Mouse (Mus musculus): ENCODE results near the gene Olfr1392.
"Not testable (repeated sequence)": the region's sequence is repeated elsewhere in the genome, so short reads cannot be mapped to it uniquely, and the experiment has no call there.

Olfr1392 gene

GRCm38 (mm10) chr11:49252048-49252447, 33.0 kb upstream of the Olfr1392 start:
- no peak for DNase-seq (ENCODE audit: low read depth)

GRCm38 (mm10) chr11:49253035-49253434, 32.0 kb upstream of the Olfr1392 start:
- DNase-seq (ENCODE audit: low read depth): no peak

GRCm38 (mm10) chr11:49259296-49259695, 25.8 kb upstream of the Olfr1392 start:
- DNase-seq (ENCODE audit: low read depth): no peak

- no peak for DNase-seq (ENCODE audit: low read depth)
Observed at GRCm38 (mm10) chr11:49259829-49260228, 25.3 kb upstream of the Olfr1392 start.

- no peak for DNase-seq (ENCODE audit: low read depth)
Observed at GRCm38 (mm10) chr11:49260598-49261312, 24.3 kb upstream of the Olfr1392 start.

- DNase-seq (ENCODE audit: low read depth): no peak
Observed at GRCm38 (mm10) chr11:49261313-49261855, 23.7 kb upstream of the Olfr1392 start.

GRCm38 (mm10) chr11:49262286-49262685, 22.8 kb upstream of the Olfr1392 start:
- no peak for DNase-seq (ENCODE audit: low read depth)

GRCm38 (mm10) chr11:49263149-49263548, 21.9 kb upstream of the Olfr1392 start:
- DNase-seq (ENCODE audit: low read depth): no peak

GRCm38 (mm10) chr11:49264081-49264480, 21.0 kb upstream of the Olfr1392 start:
- DNase-seq (ENCODE audit: low read depth): no peak

- DNase-seq (ENCODE audit: low read depth): no peak
Observed at GRCm38 (mm10) chr11:49264622-49265021, 20.5 kb upstream of the Olfr1392 start.

- no peak for DNase-seq (ENCODE audit: low read depth)
Observed at GRCm38 (mm10) chr11:49265101-49265500, 20.0 kb upstream of the Olfr1392 start.

- no peak for DNase-seq (ENCODE audit: low read depth)
Observed at GRCm38 (mm10) chr11:49266671-49267070, 18.4 kb upstream of the Olfr1392 start.

GRCm38 (mm10) chr11:49267316-49267715, 17.8 kb upstream of the Olfr1392 start:
- no peak for DNase-seq (ENCODE audit: low read depth)

GRCm38 (mm10) chr11:49267970-49268579, 17.0 kb upstream of the Olfr1392 start:
- no peak for DNase-seq (ENCODE audit: low read depth)

- DNase-seq (ENCODE audit: low read depth): no peak
Observed at GRCm38 (mm10) chr11:49269761-49270160, 15.3 kb upstream of the Olfr1392 start.

- no peak for DNase-seq (ENCODE audit: low read depth)
Observed at GRCm38 (mm10) chr11:49270368-49270767, 14.7 kb upstream of the Olfr1392 start.

GRCm38 (mm10) chr11:49271334-49271733, 13.7 kb upstream of the Olfr1392 start:
- peak; percentile 42 for DNase-seq (ENCODE audit: low read depth)

- no peak for DNase-seq (ENCODE audit: low read depth)
Observed at GRCm38 (mm10) chr11:49273834-49274519, 11.1 kb upstream of the Olfr1392 start.

GRCm38 (mm10) chr11:49278222-49278621, 6.9 kb upstream of the Olfr1392 start, which contains the start of gene Olfr1393:
Gene Olfr1393 (plus strand): TSS chr11:49278304.
- DNase-seq (ENCODE audit: low read depth): no peak

GRCm38 (mm10) chr11:49287251-49287650, 2.2 kb downstream of the Olfr1392 start:
- DNase-seq (ENCODE audit: low read depth): no peak

- no peak for DNase-seq (ENCODE audit: low read depth)
Observed at GRCm38 (mm10) chr11:49292777-49293176, 7.7 kb downstream of the Olfr1392 start.

- no peak for DNase-seq (ENCODE audit: low read depth)
Observed at GRCm38 (mm10) chr11:49304441-49304840, 19.4 kb downstream of the Olfr1392 start, which contains the start of gene Olfr10. Gene Olfr10 (plus strand): TSS chr11:49304741.

- not testable (repeated sequence) for DNase-seq (ENCODE audit: low read depth)
Observed at GRCm38 (mm10) chr11:49308547-49308946, 23.5 kb downstream of the Olfr1392 start.
